Mouse (Mus musculus): ENCODE measurements at regions not wholly inside any gene's neighbourhood (a gene's known extent, or its start where the extent isn't known, plus 50 kb on each side); places are given as distances from the start of the nearest gene placed in this dataset.

DNA sequence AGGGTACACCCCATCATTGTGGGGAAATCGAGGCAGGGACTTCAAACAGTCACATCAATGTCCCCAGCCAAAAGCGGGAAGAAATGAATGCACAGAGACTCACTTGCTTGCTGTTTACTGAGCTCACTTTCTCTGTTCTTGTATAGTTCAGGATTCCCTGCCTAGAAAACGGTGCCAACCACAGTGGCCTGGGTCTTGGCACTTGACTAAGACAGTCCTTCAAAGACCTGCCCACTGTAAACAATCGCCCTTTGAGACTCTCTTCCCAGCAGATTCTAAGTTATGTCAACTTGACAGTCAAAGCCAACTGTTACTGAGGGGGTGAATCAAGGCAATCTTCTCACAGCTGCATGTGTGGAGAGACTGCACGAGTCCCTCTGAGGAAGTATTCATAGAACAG, 76.8 kb upstream of the Kcnj15 start:
- Histone ChIP-seq H3K4me3 (replicated peaks; ENCODE audit: low read length) (no peak overlapping the region), H3K9me3 (ENCODE audit: control insufficient read depth, low read length) (no peaks in the 10 kb centered on the region), H3K4me2 (ENCODE audit: low read length) (no peak overlapping the region), H3K27me3 (replicated peaks; ENCODE audit: control insufficient read depth, insufficient read depth, low read length) (no peaks in the 10 kb centered on the region), H3K27ac (ENCODE audit: low read length) (no peak overlapping the region), H3K9ac (replicated peaks; ENCODE audit: low read depth, low read length) (no peak overlapping the region), H3K36me3 (ENCODE audit: control insufficient read depth, insufficient read depth) (no peaks in the 10 kb centered on the region), H3K4me1 (replicated peaks; ENCODE audit: control insufficient read depth, insufficient read depth, low read length) (no peaks in the 10 kb centered on the region)
- 86% methylated on average over 5 of the region's 5 CpGs for WGBS
- no peak for ATAC-seq

DNA sequence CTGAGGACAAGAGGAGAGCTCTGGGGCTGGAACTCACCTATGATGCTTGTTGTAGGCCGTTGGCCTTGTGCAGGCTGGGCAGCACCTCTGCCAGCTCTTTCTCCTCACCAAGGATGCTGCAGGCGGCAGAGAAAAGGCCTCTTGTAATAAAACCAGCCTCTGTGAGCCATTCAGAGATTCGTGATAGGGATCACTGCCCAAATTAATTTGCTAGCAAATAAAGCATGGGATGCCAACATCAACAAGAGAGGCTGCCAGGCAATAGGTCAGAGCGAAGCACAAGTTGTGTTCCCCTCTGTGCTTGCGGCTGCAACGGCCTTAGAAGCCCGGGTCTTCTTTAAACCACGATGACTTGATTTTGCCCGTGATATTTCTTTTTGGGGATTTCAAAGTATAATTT, 72.0 kb upstream of the Kcnj15 start:
- H3K9ac ChIP-seq (replicated peaks; ENCODE audit: low read depth, low read length): no peak overlapping the region
- no peaks in the 10 kb centered on the region for H3K9me3 ChIP-seq (ENCODE audit: control insufficient read depth, low read length)
- no peaks in the 10 kb centered on the region for H3K27me3 ChIP-seq (replicated peaks; ENCODE audit: control insufficient read depth, insufficient read depth, low read length)
- no peak overlapping the region for H3K4me3 ChIP-seq (replicated peaks; ENCODE audit: low read length)
- no peaks in the 10 kb centered on the region for H3K36me3 ChIP-seq (ENCODE audit: control insufficient read depth, insufficient read depth)
- no peak overlapping the region for H3K27ac ChIP-seq (ENCODE audit: low read length)
- WGBS: 73% methylated on average over 9 of the region's 9 CpGs
- no peak for ATAC-seq
- H3K4me1 ChIP-seq (replicated peaks; ENCODE audit: control insufficient read depth, insufficient read depth, low read length): no peaks in the 10 kb centered on the region
- no peak overlapping the region for H3K4me2 ChIP-seq (ENCODE audit: low read length)

- no peak for ATAC-seq
- no peaks in the 10 kb centered on the region for H3K27me3 ChIP-seq (replicated peaks; ENCODE audit: control insufficient read depth, insufficient read depth, low read length)
- no peak overlapping the region for H3K9ac ChIP-seq (replicated peaks; ENCODE audit: low read depth, low read length)
- H3K4me1 ChIP-seq (replicated peaks; ENCODE audit: control insufficient read depth, insufficient read depth, low read length): no peaks in the 10 kb centered on the region
- no peaks in the 10 kb centered on the region for H3K9me3 ChIP-seq (ENCODE audit: control insufficient read depth, low read length)
- H3K27ac ChIP-seq (ENCODE audit: low read length): no peak overlapping the region
- H3K4me3 ChIP-seq (replicated peaks; ENCODE audit: low read length): no peak overlapping the region
- WGBS: 90% methylated on average over 8 of the region's 8 CpGs
- no peak overlapping the region for H3K4me2 ChIP-seq (ENCODE audit: low read length)
- H3K36me3 ChIP-seq (ENCODE audit: control insufficient read depth, insufficient read depth): no peaks in the 10 kb centered on the region
Observed at GRCm38 (mm10) chr16:95189114-95189513, 68.2 kb upstream of the Kcnj15 start.

DNA sequence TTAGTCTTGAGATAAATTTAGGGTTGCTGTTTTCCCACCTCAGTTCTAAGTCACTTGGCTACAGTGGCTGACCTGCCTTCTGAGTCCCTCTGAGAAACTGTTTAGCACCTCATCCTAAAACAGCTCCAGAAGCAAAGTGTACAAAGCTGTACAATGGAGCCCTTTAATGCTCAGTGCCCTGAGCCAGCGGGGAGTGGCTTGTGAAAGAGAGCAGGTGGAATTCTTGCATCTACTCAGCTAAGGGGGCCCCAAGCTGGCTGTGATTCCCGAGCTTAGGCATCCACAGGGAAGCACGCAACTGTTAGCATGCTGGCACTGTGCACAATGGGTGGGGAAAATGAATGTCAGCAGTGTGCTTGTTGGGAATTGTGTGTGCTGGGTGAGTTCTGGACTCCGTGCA, 63.2 kb upstream of the Kcnj15 start:
- no peak for ATAC-seq
- Histone ChIP-seq H3K9me3 (ENCODE audit: control insufficient read depth, low read length) (no peaks in the 10 kb centered on the region), H3K27me3 (replicated peaks; ENCODE audit: control insufficient read depth, insufficient read depth, low read length) (no peaks in the 10 kb centered on the region), H3K4me2 (ENCODE audit: low read length) (no peak overlapping the region), H3K36me3 (ENCODE audit: control insufficient read depth, insufficient read depth) (no peaks in the 10 kb centered on the region), H3K27ac (ENCODE audit: low read length) (no peak overlapping the region), H3K4me1 (replicated peaks; ENCODE audit: control insufficient read depth, insufficient read depth, low read length) (no peaks in the 10 kb centered on the region), H3K9ac (replicated peaks; ENCODE audit: low read depth, low read length) (no peak overlapping the region), H3K4me3 (replicated peaks; ENCODE audit: low read length) (no peak overlapping the region)
- WGBS: 33% methylated on average over 4 of the region's 4 CpGs

DNA sequence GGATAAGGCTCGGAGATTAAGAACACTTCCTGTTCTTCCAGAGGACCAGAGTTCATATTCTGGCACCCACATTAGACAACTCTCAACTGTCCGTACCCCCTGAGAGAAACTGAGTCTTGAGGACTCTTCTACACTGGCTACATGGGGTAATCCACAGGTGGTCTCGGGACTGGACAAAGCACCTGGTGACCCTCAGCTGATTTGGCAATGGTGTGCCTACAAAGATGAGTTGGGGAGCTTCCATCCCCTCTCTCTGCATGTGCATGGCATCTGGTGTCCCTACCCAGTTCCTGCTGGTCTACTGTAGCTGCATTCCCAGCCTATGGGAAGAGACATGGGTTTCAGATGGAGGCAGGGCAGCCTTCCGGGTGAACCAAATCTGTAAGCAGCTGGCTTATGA, 61.2 kb upstream of the Kcnj15 start:
- Histone ChIP-seq H3K36me3 (ENCODE audit: control insufficient read depth, insufficient read depth) (no peaks in the 10 kb centered on the region), H3K27me3 (replicated peaks; ENCODE audit: control insufficient read depth, insufficient read depth, low read length) (no peaks in the 10 kb centered on the region), H3K27ac (ENCODE audit: low read length) (no peak overlapping the region), H3K4me1 (replicated peaks; ENCODE audit: control insufficient read depth, insufficient read depth, low read length) (no peaks in the 10 kb centered on the region), H3K4me3 (replicated peaks; ENCODE audit: low read length) (no peak overlapping the region), H3K9me3 (ENCODE audit: control insufficient read depth, low read length) (no peaks in the 10 kb centered on the region), H3K9ac (replicated peaks; ENCODE audit: low read depth, low read length) (no peak overlapping the region), H3K4me2 (ENCODE audit: low read length) (no peak overlapping the region)
- 84% methylated on average over 4 of the region's 4 CpGs for WGBS
- no peak for ATAC-seq

GRCm38 (mm10) chr16:95196622-95197021, 60.7 kb upstream of the Kcnj15 start:
- H3K4me1 ChIP-seq (replicated peaks; ENCODE audit: control insufficient read depth, insufficient read depth, low read length): no peaks in the 10 kb centered on the region
- no peak for ATAC-seq
- H3K27ac ChIP-seq (ENCODE audit: low read length): no peak overlapping the region
- no peak overlapping the region for H3K4me2 ChIP-seq (ENCODE audit: low read length)
- no peak overlapping the region for H3K9ac ChIP-seq (replicated peaks; ENCODE audit: low read depth, low read length)
- H3K27me3 ChIP-seq (replicated peaks; ENCODE audit: control insufficient read depth, insufficient read depth, low read length): no peaks in the 10 kb centered on the region
- no peaks in the 10 kb centered on the region for H3K9me3 ChIP-seq (ENCODE audit: control insufficient read depth, low read length)
- H3K36me3 ChIP-seq (ENCODE audit: control insufficient read depth, insufficient read depth): no peaks in the 10 kb centered on the region
- H3K4me3 ChIP-seq (replicated peaks; ENCODE audit: low read length): no peak overlapping the region
- WGBS: 0% methylated on average over 1 of the region's 1 CpGs

DNA sequence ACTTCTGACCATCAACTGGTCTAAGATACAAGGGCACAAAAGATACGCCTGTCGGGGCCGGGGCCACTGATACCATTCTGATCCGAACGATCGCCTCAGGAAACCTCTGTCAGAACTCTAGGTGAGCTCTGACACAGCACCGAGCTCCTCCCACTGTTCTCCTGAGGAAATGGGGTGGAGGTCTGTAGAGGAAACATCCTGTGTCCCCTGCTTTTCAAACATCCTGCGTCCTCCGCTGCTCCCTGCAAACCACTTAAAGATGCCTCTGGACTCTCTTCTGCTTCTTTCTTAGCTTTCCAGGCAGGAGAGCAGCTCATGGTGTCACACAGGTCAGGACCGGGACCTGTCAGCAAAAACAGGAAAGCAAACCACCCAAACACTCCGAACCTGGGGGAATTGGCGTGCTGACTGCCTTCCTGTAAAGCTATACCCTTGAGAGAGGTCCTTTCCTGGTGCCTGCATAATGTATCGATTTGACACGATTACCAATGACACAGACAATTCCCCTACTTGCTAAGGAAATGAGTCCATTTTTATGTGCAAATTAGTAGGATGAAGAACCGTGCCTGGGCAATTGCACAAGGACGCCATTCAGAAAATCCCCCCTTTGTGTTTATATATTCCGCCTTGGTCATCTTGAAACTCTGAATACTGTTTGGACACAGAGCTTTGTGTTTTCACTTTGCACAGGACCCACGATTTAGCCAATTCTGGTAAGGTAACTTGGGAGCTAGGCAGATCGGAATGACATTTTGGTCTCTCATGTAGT, 58.4 kb upstream of the Kcnj15 start:
- no peak overlapping the region for H3K9ac ChIP-seq (replicated peaks; ENCODE audit: low read depth, low read length)
- no peak overlapping the region for H3K4me3 ChIP-seq (replicated peaks; ENCODE audit: low read length)
- no peak overlapping the region for H3K27ac ChIP-seq (ENCODE audit: low read length)
- no peaks in the 10 kb centered on the region for H3K4me1 ChIP-seq (replicated peaks; ENCODE audit: control insufficient read depth, insufficient read depth, low read length)
- H3K27me3 ChIP-seq (replicated peaks; ENCODE audit: control insufficient read depth, insufficient read depth, low read length): no peaks in the 10 kb centered on the region
- no peaks in the 10 kb centered on the region for H3K36me3 ChIP-seq (ENCODE audit: control insufficient read depth, insufficient read depth)
- WGBS: 63% methylated on average over 19 of the region's 19 CpGs
- no peak for ATAC-seq
- H3K9me3 ChIP-seq (ENCODE audit: control insufficient read depth, low read length): no peaks in the 10 kb centered on the region
- H3K4me2 ChIP-seq (ENCODE audit: low read length): no peak overlapping the region

DNA sequence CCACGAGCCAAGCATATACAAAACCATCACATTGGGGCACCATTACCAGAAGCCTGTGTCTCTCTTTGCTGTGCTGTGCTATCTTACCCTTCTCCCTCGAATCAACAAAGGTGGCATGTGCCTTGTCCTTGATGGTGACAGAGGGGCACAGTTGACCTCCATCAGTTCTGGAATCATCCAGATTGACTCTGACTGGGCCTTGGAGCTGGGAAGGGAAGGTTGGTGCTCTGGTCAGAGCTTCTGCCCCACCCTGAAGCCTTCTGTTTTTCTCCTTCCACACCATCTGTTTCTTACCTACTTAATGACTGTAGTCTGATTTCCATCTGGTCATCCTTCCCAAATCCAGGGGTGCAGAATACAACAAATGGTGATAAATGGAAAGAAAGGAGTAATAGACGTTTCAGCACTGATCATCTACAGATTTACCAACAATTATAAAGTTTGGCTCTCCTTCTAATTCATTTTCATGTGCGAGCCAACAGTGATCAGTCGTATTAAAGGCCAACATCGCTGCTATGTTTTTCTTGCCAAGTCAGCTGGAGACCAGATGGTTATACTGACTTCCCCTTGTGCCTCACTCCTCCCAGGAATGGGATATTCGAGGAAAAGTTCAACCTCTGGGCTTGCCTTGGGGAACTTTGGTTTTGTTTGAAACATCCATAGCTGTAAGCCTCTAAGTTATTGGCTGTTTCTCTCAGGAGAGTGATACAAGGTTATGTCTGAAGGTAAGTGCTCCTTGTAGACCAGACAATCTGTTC, 55.1 kb upstream of the Kcnj15 start:
- no peaks in the 10 kb centered on the region for H3K9me3 ChIP-seq (ENCODE audit: control insufficient read depth, low read length)
- no peak overlapping the region for H3K27ac ChIP-seq (ENCODE audit: low read length)
- H3K4me1 ChIP-seq (replicated peaks; ENCODE audit: control insufficient read depth, insufficient read depth, low read length): no peaks in the 10 kb centered on the region
- no peak for ATAC-seq
- H3K9ac ChIP-seq (replicated peaks; ENCODE audit: low read depth, low read length): no peak overlapping the region
- H3K27me3 ChIP-seq (replicated peaks; ENCODE audit: control insufficient read depth, insufficient read depth, low read length): no peaks in the 10 kb centered on the region
- no peak overlapping the region for H3K4me2 ChIP-seq (ENCODE audit: low read length)
- H3K36me3 ChIP-seq (ENCODE audit: control insufficient read depth, insufficient read depth): no peaks in the 10 kb centered on the region
- 65% methylated on average over 7 of the region's 7 CpGs for WGBS
- no peak overlapping the region for H3K4me3 ChIP-seq (replicated peaks; ENCODE audit: low read length)

GRCm38 (mm10) chr16:95203026-95203425, 54.3 kb upstream of the Kcnj15 start:
- H3K27me3 ChIP-seq (replicated peaks; ENCODE audit: control insufficient read depth, insufficient read depth, low read length): no peaks in the 10 kb centered on the region
- no peak overlapping the region for H3K27ac ChIP-seq (ENCODE audit: low read length)
- H3K4me2 ChIP-seq (ENCODE audit: low read length): no peak overlapping the region
- no peaks in the 10 kb centered on the region for H3K9me3 ChIP-seq (ENCODE audit: control insufficient read depth, low read length)
- ATAC-seq: no peak
- H3K9ac ChIP-seq (replicated peaks; ENCODE audit: low read depth, low read length): no peak overlapping the region
- no peak overlapping the region for H3K4me3 ChIP-seq (replicated peaks; ENCODE audit: low read length)
- WGBS: 77% methylated on average over 3 of the region's 3 CpGs
- no peaks in the 10 kb centered on the region for H3K4me1 ChIP-seq (replicated peaks; ENCODE audit: control insufficient read depth, insufficient read depth, low read length)
- H3K36me3 ChIP-seq (ENCODE audit: control insufficient read depth, insufficient read depth): no peaks in the 10 kb centered on the region

All from forebrain, embryonic 16.5 days (tissue).